ENCODE assay signal across 8 mouse cellular contexts in the genomic region with DNA sequence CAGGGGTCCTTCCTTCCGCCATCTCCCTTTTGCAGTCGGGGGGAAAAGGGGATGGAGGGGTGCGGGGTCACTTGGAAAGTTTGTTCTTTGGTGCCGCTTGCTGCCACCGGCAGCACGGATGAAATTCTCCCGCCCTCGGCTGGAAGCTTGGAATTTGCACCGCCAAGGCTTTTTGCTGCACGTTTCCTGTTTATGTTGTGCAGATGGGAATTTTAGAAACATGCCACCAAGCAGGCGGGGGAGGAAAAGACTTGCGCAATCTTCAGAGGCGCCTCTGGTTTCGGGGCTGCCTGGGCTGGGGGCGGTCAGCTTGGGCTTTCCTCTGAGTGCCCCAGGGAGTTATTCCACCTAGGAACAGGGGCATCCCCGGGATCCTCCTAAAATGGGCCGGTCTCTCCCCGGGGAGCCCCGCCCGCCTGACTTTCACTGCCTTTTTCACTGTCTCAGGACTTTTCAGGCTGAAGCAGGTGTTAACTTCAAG. TPM values are rescaled to one million over a fixed set of nuclear protein-coding genes. Genes with fewer than 3 reads are reported as not detected.
A peak's percentile ranks its signal among the peaks of the same experiment; 100 is the strongest.
DNase-seq lines count a peak whose midpoint lies in the region; ATAC-seq and TF ChIP-seq lines count a peak whose summit lies in the region.

No protein-coding gene starts in this region.

- peak overlapping the region; percentile 41; the same call in 1 of the 2 replicates for H3K27ac ChIP-seq in cerebellum, adult 2 months (ENCODE audit: insufficient read depth, low read length)
- peak overlapping the region; percentile 91 for H3K27ac ChIP-seq in gastrocnemius, adult 2 months
- peak overlapping the region; percentile 99 for H3K27ac ChIP-seq in hindbrain, embryonic 16.5 days (ENCODE audit: low read depth, low read length)

- H3K4me2 ChIP-seq in hindbrain, embryonic 16.5 days (ENCODE audit: low read length) = peak overlapping the region; percentile 93

- peak overlapping the region; percentile 99 for H3K9ac ChIP-seq in hindbrain, embryonic 16.5 days (ENCODE audit: low read depth, low read length)

- under 1% methylated on average over 20 of the region's 20 CpGs for WGBS in cerebellum, adult 2 months
- under 1% methylated on average over 20 of the region's 20 CpGs for WGBS in hindbrain, embryonic 16.5 days

- peak overlapping the region; percentile 84 for H3K4me3 ChIP-seq in cerebellum, adult 2 months (replicated peaks; ENCODE audit: insufficient read depth, low read depth, low read length)
- H3K4me3 ChIP-seq in gastrocnemius, adult 2 months = peak overlapping the region; percentile 95
- peak overlapping the region; percentile 95 for H3K4me3 ChIP-seq in hindbrain, embryonic 16.5 days (ENCODE audit: low read length)

- ATAC-seq in hindbrain, embryonic 16.5 days = peak; percentile 7; the same call in 1 of the 2 replicates

- no peaks in the 10 kb centered on the region for H3K9me3 ChIP-seq in hindbrain, embryonic 16.5 days (ENCODE audit: control insufficient read depth, low read length)

- H3K36me3 ChIP-seq in hindbrain, embryonic 16.5 days (ENCODE audit: control insufficient read depth, insufficient read depth, low read length) = no peaks in the 10 kb centered on the region
- no peaks in the 10 kb centered on the region for H3K36me3 ChIP-seq in splenic B cell, adult 2 months (ENCODE audit: control insufficient read depth, insufficient read depth, low read length, poor library complexity, severe bottlenecking)

- no peaks in the 10 kb centered on the region for H3K27me3 ChIP-seq in cerebellum, adult 2 months (ENCODE audit: control insufficient read depth, insufficient read depth, low read length)
- H3K27me3 ChIP-seq in hindbrain, embryonic 16.5 days (replicated peaks; ENCODE audit: control insufficient read depth, insufficient read depth, low read length) = no peaks in the 10 kb centered on the region; the same call in 1 of the 2 replicates
- peaks cover 1% of the 10 kb centered on the region for H3K27me3 ChIP-seq in splenic B cell, adult 2 months (ENCODE audit: control insufficient read depth, insufficient read depth, low read length, poor library complexity, severe bottlenecking)

- DNase-seq in ZHBTc4 (ENCODE audit: low read depth, low spot score) = peak; percentile 58
- DNase-seq in cerebellum, adult 2 months = peak; percentile 41 to 55
- DNase-seq in gastrocnemius, adult 2 months = peak; percentile 69
- DNase-seq in left cerebral cortex, postnatal 10 days (ENCODE audit: extremely low spot score in 1 of 2, low spot score in 2 of 2) = peak; percentile 32 to 78
- DNase-seq in lung, postnatal 36 days = peak; percentile 86
- DNase-seq in splenic B cell, adult 2 months (ENCODE audit: low read depth, low spot score) = peak; percentile 18
- no peak for DNase-seq in spleen, postnatal 14 days (ENCODE audit: low spot score in 2 of 2)

- intact Hi-C loops in gastrocnemius, adult 2 months (cut with DNase I) = no loop called here
- intact Hi-C loops in left cerebral cortex, postnatal 10 days (cut with DNase I) = loop anchor here (10.0 kb wide), 1 partner anchor 60 kb away; no protein-coding TSS in a partner anchor

- TF ChIP-seq POLR2A in cerebellum, adult 2 months (IDR thresholded peaks at IDR 0.05; ENCODE audit: borderline replicate concordance, insufficient read depth, low read length) = no peak

- no peak for TF ChIP-seq CTCF in cerebellum, adult 2 months (IDR thresholded peaks at IDR 0.05; ENCODE audit: borderline replicate concordance, insufficient read depth, low read depth, low read length)
- no peak for TF ChIP-seq CTCF in gastrocnemius, adult 2 months (IDR thresholded peaks at IDR 0.05)

- H3K4me1 ChIP-seq in cerebellum, adult 2 months (ENCODE audit: control insufficient read depth, insufficient read depth, low read length) = no peaks in the 10 kb centered on the region
- H3K4me1 ChIP-seq in hindbrain, embryonic 16.5 days (ENCODE audit: control insufficient read depth, insufficient read depth, low read depth, low read length) = peaks cover 15% of the 10 kb centered on the region

RNA-seq across cellular contexts. Expression of a gene that starts 0.5 kb away (rescaled TPM):
- polyA plus RNA-seq in cerebellum, adult 2 months (2012; rRNA removed) = 34.7 and 37.2 TPM in 2 replicates
- total RNA-seq in gastrocnemius, adult 2 months (2021) = 10 to 100 TPM; 11.2 to 14.8 TPM
- polyA plus RNA-seq in hindbrain, embryonic 16.5 days (2015; fragmentation: Nextera tagmentation; extraction: Ambion mirVana) = 51.8 and 52.9 TPM in 2 replicates
- 10 to 100 TPM; 78.8 to 81.4 TPM for total RNA-seq in left cerebral cortex, postnatal 10 days (2021)

RNA-seq across cellular contexts. Expression of a gene that starts 12.3 kb away (rescaled TPM):
- polyA plus RNA-seq in cerebellum, adult 2 months (2012; rRNA removed) = 1.6 and 3.3 TPM in 2 replicates
- total RNA-seq in gastrocnemius, adult 2 months (2021) = 1 to 10 TPM; 2.2 to 4.6 TPM
- 4.0 and 5.5 TPM in 2 replicates for polyA plus RNA-seq in hindbrain, embryonic 16.5 days (2015; fragmentation: Nextera tagmentation; extraction: Ambion mirVana)
- 1 to 10 TPM; 1.5 to 3.4 TPM for total RNA-seq in left cerebral cortex, postnatal 10 days (2021)

Comparison
In these comparisons a context has a peak if more than half of its experiments do, and no peak if none do; other contexts are left out.
1. DNase-seq: peak in ZHBTc4 (single experiment), cerebellum, adult 2 months (2 of 2), gastrocnemius, adult 2 months (single experiment), left cerebral cortex, postnatal 10 days (2 of 2), lung, postnatal 36 days (single experiment) and splenic B cell, adult 2 months (single experiment); none in spleen, postnatal 14 days (0 of 2).
2. H3K27ac ChIP-seq: peak in every context shown above with its lines; median percentile 99 in hindbrain, embryonic 16.5 days; 91 in gastrocnemius, adult 2 months; 41 in cerebellum, adult 2 months.
3. RNA of a gene that starts 0.5 kb away (total RNA-seq): 78.8 to 81.4 TPM in left cerebral cortex, postnatal 10 days; 11.2 to 14.8 TPM in gastrocnemius, adult 2 months; every median in the first group is over 4 times any median in the second.
4. Peak in every context shown above with its lines, with median percentiles within 50 percentile points of each other: H3K4me3 ChIP-seq.